Mouse (Mus musculus) 3134 (cell line): ENCODE data around the gene Slc25a25.

Experiments
- DNase-seq: peaks from one replicate; pipeline ENCODE4 v3.0.0-alpha.2; 2011; ENCODE audit warnings: low spot score; ENCODE audit not compliant: insufficient read length; ENCODE audit errors: extremely low read depth

Gene Slc25a25

GRCm38 (mm10) chr2:32408429-32409424 is 42.5 kb downstream of the Slc25a25 start:
- DNase-seq: no peak

GRCm38 (mm10) chr2:32407144-32407824 is 44.0 kb downstream of the Slc25a25 start:
- no peak for DNase-seq

GRCm38 (mm10) chr2:32404663-32405062 is 46.6 kb downstream of the Slc25a25 start:
- DNase-seq: peak; percentile 44

- DNase-seq: no peak
These were observed 54.5 kb downstream of the Slc25a25 start for GRCm38 (mm10) chr2:32396695-32397094.

- DNase-seq: peak; percentile 89
These were observed 55.2 kb downstream of the Slc25a25 start for GRCm38 (mm10) chr2:32395946-32396621.

- peak; percentile 92 for DNase-seq
These were observed 55.7 kb downstream of the Slc25a25 start, which contains the start of gene Ptges2 for GRCm38 (mm10) chr2:32395484-32395945. Gene Ptges2 (plus strand): TSS chr2:32395896.

GRCm38 (mm10) chr2:32394973-32395372 is 56.3 kb downstream of the Slc25a25 start:
- no peak for DNase-seq

GRCm38 (mm10) chr2:32392063-32392462 is 59.2 kb downstream of the Slc25a25 start:
- DNase-seq: no peak

GRCm38 (mm10) chr2:32390871-32391270 is 60.4 kb downstream of the Slc25a25 start:
- no peak for DNase-seq

GRCm38 (mm10) chr2:32389157-32389556 is 62.1 kb downstream of the Slc25a25 start:
- DNase-seq: no peak

- DNase-seq: no peak
These were observed 63.3 kb downstream of the Slc25a25 start, which contains the start of gene Lcn2 for GRCm38 (mm10) chr2:32387706-32388490. Gene Lcn2 (minus strand): TSS chr2:32388252.

GRCm38 (mm10) chr2:32382689-32383088 is 68.6 kb downstream of the Slc25a25 start:
- DNase-seq: no peak

GRCm38 (mm10) chr2:32381775-32382223 is 69.4 kb downstream of the Slc25a25 start, which contains the start of gene 1110008P14Rik:
Gene 1110008P14Rik (minus strand): TSS chr2:32381938.
- DNase-seq: peak; percentile 92

GRCm38 (mm10) chr2:32381141-32381774 is 70.0 kb downstream of the Slc25a25 start:
- no peak for DNase-seq

- DNase-seq: peak; percentile 78
These were observed 71.2 kb downstream of the Slc25a25 start for GRCm38 (mm10) chr2:32380001-32380500.

- DNase-seq: no peak
These were observed 74.3 kb downstream of the Slc25a25 start for GRCm38 (mm10) chr2:32376963-32377362.

GRCm38 (mm10) chr2:32375317-32375940 is 75.8 kb downstream of the Slc25a25 start:
- no peak for DNase-seq

GRCm38 (mm10) chr2:32374191-32374590 is 77.1 kb downstream of the Slc25a25 start:
- DNase-seq: no peak

GRCm38 (mm10) chr2:32367315-32367714 is 83.9 kb downstream of the Slc25a25 start:
- no peak for DNase-seq
